Mouse (Mus musculus): ENCODE measurements around the gene Hist1h2ap.
"Not testable (repeated sequence)": the region's sequence is repeated elsewhere in the genome, so short reads cannot be mapped to it uniquely, and the experiment has no call there.

DNA sequence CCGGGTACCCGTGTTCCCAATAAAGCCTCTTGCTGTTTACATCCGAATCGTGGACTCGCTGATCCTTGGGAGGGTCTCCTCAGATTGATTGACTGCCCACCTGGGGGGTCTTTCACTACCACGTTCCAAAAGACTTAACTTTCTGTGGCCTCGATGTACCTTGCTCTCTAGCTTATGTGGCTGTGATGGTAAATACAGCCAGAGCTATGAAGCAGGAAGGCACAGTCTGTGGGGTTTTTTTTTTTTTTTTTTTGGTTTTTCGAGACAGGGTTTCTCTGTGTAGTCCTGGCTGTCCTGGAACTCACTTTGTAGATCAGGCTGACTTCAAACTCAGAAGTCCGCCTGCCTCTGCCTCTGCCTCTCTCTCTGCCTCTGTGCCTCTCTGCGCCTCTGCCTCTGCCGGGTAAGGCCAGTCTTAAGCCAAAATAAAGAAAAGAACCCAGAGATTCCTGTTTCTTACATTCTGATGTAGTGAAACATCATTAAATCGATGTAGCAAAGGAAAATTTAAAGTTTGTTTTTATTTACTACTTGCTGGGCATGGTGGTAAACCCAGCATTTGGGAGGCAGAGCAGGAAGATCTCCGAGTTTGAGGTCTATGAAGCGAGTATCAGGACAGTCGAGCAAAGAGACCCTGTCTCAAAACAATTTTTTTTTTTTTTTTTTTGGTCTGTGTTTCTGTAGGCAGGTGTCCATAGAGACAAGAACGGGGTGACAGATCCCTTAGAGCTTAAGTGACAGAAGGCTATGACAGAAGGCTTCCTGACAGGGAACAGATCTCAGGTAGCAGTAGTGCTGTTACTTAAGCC is 13.0 kb downstream of the Hist1h2ap start:
- TF ChIP-seq CTCF (conservative IDR thresholded peaks at IDR 0.05; ENCODE audit: low read length); NANOG (IDR thresholded peaks at IDR 0.05; ENCODE audit: borderline replicate concordance, low read length); POU5F1 (IDR thresholded peaks at IDR 0.05; ENCODE audit: borderline replicate concordance, low read length): not testable (repeated sequence)
